Mouse (Mus musculus): ENCODE results near the gene Man1a. TPM values are rescaled to one million over a fixed set of nuclear protein-coding genes. Genes with fewer than 3 reads are reported as not detected.
A peak's percentile ranks its signal among the peaks of the same experiment; 100 is the strongest.

The Man1a gene
- polyA plus RNA-seq, 1 experiment: 9.8 TPM

- Histone ChIP-seq H3K4me1 (ENCODE audit: control insufficient read depth, insufficient read depth, insufficient read length, low read length) (peaks cover 9% of the 10 kb centered on the region; the same call in 1 of the 2 replicates), H3K4me3 (ENCODE audit: insufficient read depth, low read depth, low read length) (no peak overlapping the region)
Observed at GRCm38 (mm10) chr10:54042212-54042840, 34.1 kb downstream of the Man1a start.

DNA sequence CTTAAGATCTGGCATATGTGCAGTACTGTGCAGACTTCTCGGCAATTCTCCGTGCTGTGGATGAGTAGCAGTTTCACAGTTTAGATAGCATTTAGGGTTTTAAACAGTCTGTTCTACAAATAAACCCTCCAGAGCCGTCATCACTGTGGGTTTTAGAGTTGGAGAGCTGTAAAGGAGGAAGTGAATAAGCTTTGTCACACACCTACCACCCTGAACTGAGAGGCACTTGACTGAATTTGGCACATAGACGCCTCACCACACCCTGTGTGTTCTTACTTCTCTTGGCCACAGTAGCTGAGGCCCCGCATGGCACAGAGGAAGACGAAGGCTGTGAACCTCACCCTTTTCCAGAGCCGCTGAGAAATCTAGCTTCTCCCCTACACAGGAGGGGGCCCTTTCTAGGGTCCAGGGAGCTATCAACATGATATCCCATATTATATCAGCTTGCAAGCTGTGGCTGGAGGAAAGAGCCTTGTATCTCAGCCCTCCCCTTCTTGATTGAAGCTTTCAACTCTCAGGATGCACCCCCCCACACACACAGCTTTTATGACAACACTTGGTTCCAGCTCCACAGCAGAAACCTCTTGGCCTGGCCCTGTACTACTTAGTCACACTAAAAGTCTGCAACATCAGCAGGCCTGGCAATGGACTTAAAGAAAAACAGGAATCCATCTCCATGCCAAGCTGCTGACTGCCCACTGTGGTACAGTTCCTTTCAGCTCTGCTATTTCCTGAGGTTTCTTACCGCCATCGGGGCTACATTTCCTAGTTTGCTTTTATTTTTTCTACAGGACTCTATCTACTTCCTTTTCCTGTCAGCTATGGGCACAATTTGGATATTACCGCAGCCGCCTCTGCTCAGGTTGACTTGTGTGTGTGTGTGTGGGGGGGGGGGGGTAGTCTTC lies 35.9 kb downstream of the Man1a start:
- Histone ChIP-seq H3K27ac (replicated peaks; ENCODE audit: low read depth, low read length) (peak overlapping the region; percentile 64), H3K4me3 (ENCODE audit: insufficient read depth, low read depth, low read length) (no peak overlapping the region; the same call in 1 of the 2 replicates), H3K4me1 (ENCODE audit: control insufficient read depth, insufficient read depth, insufficient read length, low read length) (peaks cover 9% of the 10 kb centered on the region; the same call in 1 of the 2 replicates)

More at GRCm38 (mm10) chr10:54042212-54042840, 34.1 kb downstream of the Man1a start:
- H3K27ac ChIP-seq (replicated peaks; ENCODE audit: low read depth, low read length): no peak overlapping the region

DNA sequence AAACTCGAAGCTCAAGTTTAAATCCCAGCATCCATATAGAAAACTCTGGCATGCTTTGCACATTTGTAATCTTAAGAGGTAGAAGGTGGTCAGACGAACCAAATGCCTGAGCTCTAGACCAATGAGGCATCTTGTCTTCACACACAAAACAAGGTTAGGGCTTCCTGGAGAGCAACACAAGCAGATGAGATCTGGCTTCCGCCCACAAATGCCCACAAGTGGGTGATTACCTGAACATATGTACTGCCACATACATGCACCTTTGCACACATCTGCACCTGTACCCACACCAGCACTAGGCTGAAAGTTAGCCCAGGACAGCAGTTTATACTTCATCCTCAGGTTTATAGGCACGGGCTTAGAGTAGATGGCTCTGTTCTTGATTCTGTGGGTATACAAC lies 36.7 kb downstream of the Man1a start:
- Histone ChIP-seq H3K4me1 (ENCODE audit: control insufficient read depth, insufficient read depth, insufficient read length, low read length) (peaks cover 9% of the 10 kb centered on the region; the same call in 1 of the 2 replicates), H3K27ac (replicated peaks; ENCODE audit: low read depth, low read length) (peak overlapping the region; percentile 37; the same call in 1 of the 2 replicates)

GRCm38 (mm10) chr10:54038734-54039133 lies 37.7 kb downstream of the Man1a start:
- H3K4me3 ChIP-seq (ENCODE audit: insufficient read depth, low read depth, low read length): no peak overlapping the region
- H3K4me1 ChIP-seq (ENCODE audit: control insufficient read depth, insufficient read depth, insufficient read length, low read length): peaks cover 9% of the 10 kb centered on the region; the same call in 1 of the 2 replicates
- no peak overlapping the region for H3K27ac ChIP-seq (replicated peaks; ENCODE audit: low read depth, low read length)

More for the DNA sequence above, 36.7 kb downstream of the Man1a start:
- H3K4me3 ChIP-seq (ENCODE audit: insufficient read depth, low read depth, low read length): no peak overlapping the region

DNA sequence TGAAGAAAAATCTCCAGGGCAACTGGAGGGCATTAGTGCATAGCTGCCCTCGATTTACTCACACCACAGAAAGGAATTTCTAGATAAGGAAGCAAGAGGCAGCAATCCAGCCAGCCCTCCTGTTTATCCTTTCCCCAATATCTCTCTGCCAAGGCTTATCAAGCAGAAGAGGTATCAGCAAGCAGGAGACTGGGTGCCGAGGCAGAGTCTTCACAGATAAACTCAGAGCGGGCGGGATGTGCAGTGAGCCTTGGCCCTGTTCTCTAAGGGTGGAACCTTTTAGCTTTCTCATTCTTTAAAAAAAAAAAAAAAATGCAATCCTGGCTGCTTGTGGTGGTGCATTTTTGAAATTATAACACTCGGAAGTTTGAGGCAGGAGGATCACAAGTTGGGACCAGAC lies 38.2 kb downstream of the Man1a start:
- Histone ChIP-seq H3K4me1 (ENCODE audit: control insufficient read depth, insufficient read depth, insufficient read length, low read length) (peaks cover 9% of the 10 kb centered on the region; the same call in 1 of the 2 replicates), H3K27ac (replicated peaks; ENCODE audit: low read depth, low read length) (0 out of 2 replicates have a peak overlapping the region, but pooled peaks have one; percentile 5), H3K4me3 (ENCODE audit: insufficient read depth, low read depth, low read length) (no peak overlapping the region)

- Histone ChIP-seq H3K27ac (replicated peaks; ENCODE audit: low read depth, low read length) (no peak overlapping the region), H3K4me1 (ENCODE audit: control insufficient read depth, insufficient read depth, insufficient read length, low read length) (peaks cover 11% of the 10 kb centered on the region; the same call in 1 of the 2 replicates), H3K4me3 (ENCODE audit: insufficient read depth, low read depth, low read length) (no peak overlapping the region)
Observed at GRCm38 (mm10) chr10:54037348-54038010, 38.9 kb downstream of the Man1a start.

DNA sequence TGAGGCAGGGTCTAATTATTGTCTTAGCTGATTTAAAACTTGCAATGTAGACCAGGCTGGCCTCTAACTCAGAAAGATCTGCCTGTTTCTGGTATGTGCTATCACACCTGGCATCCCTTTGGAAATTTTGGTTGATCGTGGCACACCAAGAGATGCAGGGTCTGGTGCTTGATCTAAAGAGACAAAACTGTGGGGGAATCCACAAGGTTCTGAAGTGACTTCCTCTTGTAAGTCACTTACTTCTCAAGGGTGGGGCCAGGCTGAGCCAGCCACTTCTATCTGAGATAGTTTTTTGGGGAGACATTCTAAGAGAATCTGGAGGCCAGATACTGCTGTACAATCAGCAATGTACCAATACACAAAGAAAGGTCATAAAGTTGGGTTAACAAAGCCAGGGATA lies 40.8 kb downstream of the Man1a start:
- no peak overlapping the region for H3K4me3 ChIP-seq (ENCODE audit: insufficient read depth, low read depth, low read length)
- H3K27ac ChIP-seq (replicated peaks; ENCODE audit: low read depth, low read length): no peak overlapping the region
- peaks cover 13% of the 10 kb centered on the region; the same call in 1 of the 2 replicates for H3K4me1 ChIP-seq (ENCODE audit: control insufficient read depth, insufficient read depth, insufficient read length, low read length)

DNA sequence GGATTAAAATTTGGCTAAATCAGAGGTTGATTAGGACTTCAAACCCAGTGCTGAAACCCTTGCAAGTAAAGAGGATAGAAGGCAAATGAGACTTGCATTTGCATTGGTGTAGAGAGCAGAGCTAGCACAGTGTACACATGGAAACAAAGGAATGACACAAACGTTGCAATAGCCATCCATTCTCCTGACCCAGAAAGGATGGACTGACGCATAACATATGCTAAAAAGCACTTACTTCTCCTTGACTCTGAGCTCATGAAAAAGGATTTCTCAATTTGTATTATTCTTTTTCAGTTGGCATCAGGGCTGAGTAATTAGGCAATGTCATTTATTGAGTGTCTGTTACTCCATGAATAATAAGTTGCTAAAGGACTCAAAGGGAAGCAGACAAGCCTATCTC lies 41.6 kb downstream of the Man1a start:
- Histone ChIP-seq H3K4me1 (ENCODE audit: control insufficient read depth, insufficient read depth, insufficient read length, low read length) (peaks cover 7% of the 10 kb centered on the region; the same call in 1 of the 2 replicates), H3K27ac (replicated peaks; ENCODE audit: low read depth, low read length) (no peak overlapping the region), H3K4me3 (ENCODE audit: insufficient read depth, low read depth, low read length) (no peak overlapping the region)

DNA sequence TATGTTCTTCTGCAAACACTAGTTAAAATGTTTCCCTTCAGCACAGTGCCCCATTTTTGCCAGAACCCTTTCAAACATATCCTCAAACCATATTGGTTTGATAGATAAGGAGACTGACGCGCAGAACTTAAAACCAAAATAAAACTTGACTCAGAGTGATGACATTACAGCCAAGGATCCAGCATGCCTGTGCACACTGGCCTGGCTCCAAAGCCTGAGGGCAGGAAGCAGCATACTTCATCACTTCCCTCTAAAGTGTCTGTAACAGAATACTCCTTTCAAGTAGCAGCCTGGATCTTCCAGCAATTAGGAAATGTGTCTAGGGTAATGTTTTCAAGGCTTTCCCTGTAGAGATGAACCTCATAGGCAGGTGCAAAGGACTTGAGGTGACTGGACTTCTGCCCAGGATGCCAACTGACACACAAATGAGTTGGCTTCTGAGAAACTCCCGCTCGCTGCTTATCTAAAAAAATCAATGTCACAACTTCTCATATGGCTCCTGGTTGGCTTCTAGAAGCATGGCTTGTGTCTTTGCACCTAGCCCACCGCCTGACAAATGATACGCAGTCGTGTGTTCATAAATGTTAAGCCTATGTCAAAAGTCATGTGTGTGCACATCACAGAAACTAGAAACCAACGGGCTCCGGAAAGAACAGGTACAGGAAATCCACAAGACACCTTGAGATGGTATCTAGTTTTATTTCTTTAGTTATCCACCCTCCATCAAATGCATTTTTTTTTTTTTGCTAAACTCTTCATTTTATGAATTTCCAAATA lies 43.9 kb downstream of the Man1a start:
- Histone ChIP-seq H3K4me1 (ENCODE audit: control insufficient read depth, insufficient read depth, insufficient read length, low read length) (peaks cover 6% of the 10 kb centered on the region; the same call in 1 of the 2 replicates), H3K27ac (replicated peaks; ENCODE audit: low read depth, low read length) (no peak overlapping the region), H3K4me3 (ENCODE audit: insufficient read depth, low read depth, low read length) (no peak overlapping the region)

GRCm38 (mm10) chr10:54028866-54029265 lies 47.5 kb downstream of the Man1a start:
- Histone ChIP-seq H3K4me3 (ENCODE audit: insufficient read depth, low read depth, low read length) (no peak overlapping the region), H3K4me1 (ENCODE audit: control insufficient read depth, insufficient read depth, insufficient read length, low read length) (peaks cover 6% of the 10 kb centered on the region; the same call in 1 of the 2 replicates), H3K27ac (replicated peaks; ENCODE audit: low read depth, low read length) (no peak overlapping the region)

- H3K4me3 ChIP-seq (ENCODE audit: insufficient read depth, low read depth, low read length): no peak overlapping the region
- H3K27ac ChIP-seq (replicated peaks; ENCODE audit: low read depth, low read length): no peak overlapping the region
- no peaks in the 10 kb centered on the region for H3K4me1 ChIP-seq (ENCODE audit: control insufficient read depth, insufficient read depth, insufficient read length, low read length)
Observed at GRCm38 (mm10) chr10:54026738-54027427, 49.5 kb downstream of the Man1a start.

- Histone ChIP-seq H3K4me3 (ENCODE audit: insufficient read depth, low read depth, low read length) (no peak overlapping the region), H3K27ac (replicated peaks; ENCODE audit: low read depth, low read length) (no peak overlapping the region), H3K4me1 (ENCODE audit: control insufficient read depth, insufficient read depth, insufficient read length, low read length) (no peaks in the 10 kb centered on the region)
Observed at GRCm38 (mm10) chr10:54026101-54026500, 50.3 kb downstream of the Man1a start.

DNA sequence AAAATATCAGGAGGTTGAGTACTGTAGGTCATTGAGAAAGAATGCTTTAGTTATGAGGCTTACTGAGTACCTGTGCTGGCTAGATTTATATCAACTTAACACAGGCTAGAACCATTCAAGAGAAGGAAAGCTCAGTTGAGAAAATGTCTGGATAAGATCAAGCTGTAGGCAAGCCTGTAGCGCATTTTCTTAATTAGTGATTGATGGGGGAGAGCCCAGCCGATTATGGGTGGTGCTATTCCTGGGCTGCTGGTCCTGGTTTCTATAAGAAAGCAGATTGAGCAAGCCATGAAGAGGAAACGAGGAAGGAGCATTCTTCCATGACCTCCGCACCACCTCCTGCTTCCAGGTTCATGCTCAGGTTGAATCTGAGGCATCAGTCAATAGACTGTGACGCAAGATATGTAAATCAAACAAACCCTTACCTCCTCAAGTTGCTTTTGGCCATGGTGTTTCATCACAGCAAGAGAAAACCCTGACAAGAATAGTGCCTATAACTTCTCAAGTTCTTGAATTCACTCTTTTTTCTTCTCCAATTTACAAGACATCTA lies 58.4 kb downstream of the Man1a start:
- Histone ChIP-seq H3K27ac (replicated peaks; ENCODE audit: low read depth, low read length) (no peak overlapping the region), H3K4me1 (ENCODE audit: control insufficient read depth, insufficient read depth, insufficient read length, low read length) (no peaks in the 10 kb centered on the region), H3K4me3 (ENCODE audit: insufficient read depth, low read depth, low read length) (no peak overlapping the region)
